Mouse (Mus musculus): Measurements from ENCODE around the gene Fam168a. TPM values are rescaled to one million over a fixed set of nuclear protein-coding genes. Genes with fewer than 3 reads are reported as not detected.
A peak's percentile ranks its signal among the peaks of the same experiment; 100 is the strongest.

Fam168a gene
- 7.9 and 8.1 TPM in 2 replicates for total RNA-seq (2015; ENCODE audit: low replicate concordance)
- total RNA-seq (2017; ENCODE audit: low replicate concordance) = 3.4 and 5.9 TPM in 2 replicates

- peak; percentile 96 for ATAC-seq (replicated peaks; ENCODE audit: low FRiP score, poor library complexity, severe bottlenecking)
These were observed at the start of gene Fam168a for GRCm38 (mm10) chr7:100706143-100706841. Fam168a (plus strand) TSS chr7:100706635.

GRCm38 (mm10) chr7:100656739-100657138, 49.7 kb upstream of the Fam168a start:
- no peak for ATAC-seq (replicated peaks; ENCODE audit: low FRiP score, poor library complexity, severe bottlenecking)

GRCm38 (mm10) chr7:100658093-100658578, 48.3 kb upstream of the Fam168a start:
- ATAC-seq (replicated peaks; ENCODE audit: low FRiP score, poor library complexity, severe bottlenecking) = no peak

GRCm38 (mm10) chr7:100661264-100661663, 45.2 kb upstream of the Fam168a start:
- no peak for ATAC-seq (replicated peaks; ENCODE audit: low FRiP score, poor library complexity, severe bottlenecking)

GRCm38 (mm10) chr7:100662231-100662630, 44.2 kb upstream of the Fam168a start, which contains the start of gene Plekhb1:
Plekhb1 (minus strand) TSS chr7:100662414.
- no peak for ATAC-seq (replicated peaks; ENCODE audit: low FRiP score, poor library complexity, severe bottlenecking)

- peak; percentile 90 for ATAC-seq (replicated peaks; ENCODE audit: low FRiP score, poor library complexity, severe bottlenecking)
These were observed 43.2 kb upstream of the Fam168a start for GRCm38 (mm10) chr7:100663190-100663589.

- ATAC-seq (replicated peaks; ENCODE audit: low FRiP score, poor library complexity, severe bottlenecking) = no peak
These were observed 42.6 kb upstream of the Fam168a start for GRCm38 (mm10) chr7:100663729-100664304.

- no peak for ATAC-seq (replicated peaks; ENCODE audit: low FRiP score, poor library complexity, severe bottlenecking)
These were observed 35.8 kb upstream of the Fam168a start for GRCm38 (mm10) chr7:100670646-100671045.

GRCm38 (mm10) chr7:100673452-100673851, 33.0 kb upstream of the Fam168a start:
- ATAC-seq (replicated peaks; ENCODE audit: low FRiP score, poor library complexity, severe bottlenecking) = 0 out of 2 replicates have a peak, but pooled peaks have one; percentile 13

- no peak for ATAC-seq (replicated peaks; ENCODE audit: low FRiP score, poor library complexity, severe bottlenecking)
These were observed 31.5 kb upstream of the Fam168a start for GRCm38 (mm10) chr7:100674941-100675340.

- no peak for ATAC-seq (replicated peaks; ENCODE audit: low FRiP score, poor library complexity, severe bottlenecking)
These were observed 28.4 kb upstream of the Fam168a start for GRCm38 (mm10) chr7:100678052-100678451.

- 0 out of 2 replicates have a peak, but pooled peaks have one; percentile 24 for ATAC-seq (replicated peaks; ENCODE audit: low FRiP score, poor library complexity, severe bottlenecking)
These were observed 27.2 kb upstream of the Fam168a start for GRCm38 (mm10) chr7:100678948-100679880.

- ATAC-seq (replicated peaks; ENCODE audit: low FRiP score, poor library complexity, severe bottlenecking) = no peak
These were observed 25.3 kb upstream of the Fam168a start for GRCm38 (mm10) chr7:100681132-100681531.

- no peak for ATAC-seq (replicated peaks; ENCODE audit: low FRiP score, poor library complexity, severe bottlenecking)
These were observed 23.2 kb upstream of the Fam168a start for GRCm38 (mm10) chr7:100683241-100683640.

- ATAC-seq (replicated peaks; ENCODE audit: low FRiP score, poor library complexity, severe bottlenecking) = peak; percentile 38
These were observed 22.4 kb upstream of the Fam168a start for GRCm38 (mm10) chr7:100684081-100684480.

- peak; percentile 92 for ATAC-seq (replicated peaks; ENCODE audit: low FRiP score, poor library complexity, severe bottlenecking)
These were observed 21.9 kb upstream of the Fam168a start for GRCm38 (mm10) chr7:100684538-100684937.

GRCm38 (mm10) chr7:100685061-100686030, 21.1 kb upstream of the Fam168a start:
- ATAC-seq (replicated peaks; ENCODE audit: low FRiP score, poor library complexity, severe bottlenecking) = peak; percentile 85

GRCm38 (mm10) chr7:100688471-100688870, 18.0 kb upstream of the Fam168a start:
- no peak for ATAC-seq (replicated peaks; ENCODE audit: low FRiP score, poor library complexity, severe bottlenecking)

- no peak for ATAC-seq (replicated peaks; ENCODE audit: low FRiP score, poor library complexity, severe bottlenecking)
These were observed 13.2 kb upstream of the Fam168a start for GRCm38 (mm10) chr7:100693199-100693598.
